Mouse (Mus musculus): ENCODE results near the gene Cbx7.
A peak's percentile ranks its signal among the peaks of the same experiment; 100 is the strongest.
"Not testable (repeated sequence)": the region's sequence is repeated elsewhere in the genome, so short reads cannot be mapped to it uniquely, and the experiment has no call there.

Gene Cbx7

GRCm38 (mm10) chr15:79896080-79896725 lies 74.7 kb downstream of the Cbx7 start:
- DNase-seq (ENCODE audit: extremely low read depth, low read depth, low spot score): no peak

- DNase-seq (ENCODE audit: extremely low read depth, low read depth, low spot score): not testable (repeated sequence)
Observed at GRCm38 (mm10) chr15:79895221-79896079, 75.5 kb downstream of the Cbx7 start.

- no peak for DNase-seq (ENCODE audit: extremely low read depth, low read depth, low spot score)
Observed at GRCm38 (mm10) chr15:79894343-79894742, 76.6 kb downstream of the Cbx7 start.

- DNase-seq (ENCODE audit: extremely low read depth, low read depth, low spot score): no peak
Observed at GRCm38 (mm10) chr15:79893824-79894123, 77.1 kb downstream of the Cbx7 start.

- DNase-seq (ENCODE audit: extremely low read depth, low read depth, low spot score): no peak
Observed at GRCm38 (mm10) chr15:79892995-79893823, 77.7 kb downstream of the Cbx7 start.

GRCm38 (mm10) chr15:79892213-79892541 lies 78.7 kb downstream of the Cbx7 start:
- no peak for DNase-seq (ENCODE audit: extremely low read depth, low read depth, low spot score)

- no peak for DNase-seq (ENCODE audit: extremely low read depth, low read depth, low spot score)
Observed at GRCm38 (mm10) chr15:79891436-79892212, 79.3 kb downstream of the Cbx7 start, which contains the start of gene Apobec3. TSS of gene Apobec3 (plus strand) at chr15:79891659.

- DNase-seq (ENCODE audit: extremely low read depth, low read depth, low spot score): no peak
Observed at GRCm38 (mm10) chr15:79884820-79885219, 86.1 kb downstream of the Cbx7 start.

- no peak for DNase-seq (ENCODE audit: extremely low read depth, low read depth, low spot score)
Observed at GRCm38 (mm10) chr15:79883352-79883822, 87.5 kb downstream of the Cbx7 start.

GRCm38 (mm10) chr15:79882623-79883267 lies 88.2 kb downstream of the Cbx7 start:
- no peak for DNase-seq (ENCODE audit: extremely low read depth, low read depth, low spot score)

GRCm38 (mm10) chr15:79880477-79880876 lies 90.4 kb downstream of the Cbx7 start:
- DNase-seq (ENCODE audit: extremely low read depth, low read depth, low spot score): no peak

GRCm38 (mm10) chr15:79879319-79879718 lies 91.6 kb downstream of the Cbx7 start:
- peak; percentile 65 for DNase-seq (ENCODE audit: extremely low read depth, low read depth, low spot score)

GRCm38 (mm10) chr15:79878725-79879136 lies 92.2 kb downstream of the Cbx7 start:
- no peak for DNase-seq (ENCODE audit: extremely low read depth, low read depth, low spot score)

- DNase-seq (ENCODE audit: extremely low read depth, low read depth, low spot score): no peak
Observed at GRCm38 (mm10) chr15:79875261-79875995, 95.5 kb downstream of the Cbx7 start.

GRCm38 (mm10) chr15:79873995-79874394 lies 96.9 kb downstream of the Cbx7 start:
- DNase-seq (ENCODE audit: extremely low read depth, low read depth, low spot score): no peak

GRCm38 (mm10) chr15:79873545-79873944 lies 97.4 kb downstream of the Cbx7 start:
- no peak for DNase-seq (ENCODE audit: extremely low read depth, low read depth, low spot score)

- no peak for DNase-seq (ENCODE audit: extremely low read depth, low read depth, low spot score)
Observed at GRCm38 (mm10) chr15:79867260-79868002, 103.5 kb downstream of the Cbx7 start.
